Mouse (Mus musculus) adrenal gland, postnatal 14 days (tissue): ENCODE data around the gene Cttnbp2nl. TPM values are rescaled to one million over a fixed set of nuclear protein-coding genes. Genes with fewer than 3 reads are reported as not detected.

Source experiments
- DNase-seq: peaks from one replicate; pipeline ENCODE4 v3.0.0; 2021; ENCODE audit warnings: mixed read lengths
- total RNA-seq: library from RNA; stranded (reverse); gene quantifications from 2 replicates; pipeline ENCODE4 v1.2.3, GENCODE M21; 2021

Gene Cttnbp2nl
- total RNA-seq, 1 experiment from 2014 or later, result 22.9 TPM

DNA sequence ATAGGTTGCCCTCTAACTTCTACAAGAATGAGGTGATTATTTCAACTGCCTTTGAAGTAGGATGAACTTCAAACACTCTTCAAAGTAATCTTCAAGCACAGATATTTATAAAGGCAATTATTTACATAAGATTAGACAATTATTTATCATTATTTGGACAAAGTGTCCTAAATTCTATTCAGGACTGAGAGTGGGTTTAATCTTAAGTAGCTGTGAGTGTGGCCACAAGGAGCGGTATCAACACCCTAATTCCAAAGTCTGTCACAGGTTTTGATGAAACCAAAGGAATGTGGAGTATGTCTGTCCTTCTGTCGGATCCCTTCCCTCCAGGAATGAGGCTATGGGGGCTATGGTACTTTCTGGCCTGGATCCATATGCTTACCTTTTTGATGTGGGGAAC is 38.0 kb downstream of the Cttnbp2nl start:
- no peak for DNase-seq

DNA sequence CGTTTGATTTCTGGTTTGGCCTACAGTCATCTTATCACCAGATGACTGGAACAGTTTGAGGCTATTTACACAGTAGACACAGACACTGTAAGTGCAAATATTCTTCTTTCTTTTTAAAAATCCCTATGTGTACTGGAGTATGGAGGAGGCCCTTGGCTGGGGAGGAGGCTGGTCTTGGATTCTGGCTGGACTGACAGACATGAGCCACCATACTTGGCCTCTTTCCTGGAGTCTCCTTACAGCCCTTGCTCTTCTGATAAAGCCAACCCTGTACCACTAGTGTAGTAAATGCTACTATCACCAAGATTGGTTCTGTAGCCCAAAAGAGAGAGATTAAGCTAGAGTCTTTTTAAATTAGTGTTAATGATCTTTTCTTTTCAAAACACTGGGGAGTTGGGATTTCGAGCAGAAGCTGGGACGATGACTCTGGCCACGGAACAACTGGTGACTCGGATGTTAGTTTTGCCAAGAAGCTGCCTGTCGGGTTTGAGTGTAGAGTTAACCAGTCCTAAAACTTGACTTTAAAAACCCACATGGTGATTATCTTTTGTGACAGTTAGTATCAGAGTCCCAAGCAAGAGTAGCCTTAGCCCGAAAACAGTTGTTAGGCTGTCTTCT is 40.1 kb downstream of the Cttnbp2nl start:
- no peak for DNase-seq

DNA sequence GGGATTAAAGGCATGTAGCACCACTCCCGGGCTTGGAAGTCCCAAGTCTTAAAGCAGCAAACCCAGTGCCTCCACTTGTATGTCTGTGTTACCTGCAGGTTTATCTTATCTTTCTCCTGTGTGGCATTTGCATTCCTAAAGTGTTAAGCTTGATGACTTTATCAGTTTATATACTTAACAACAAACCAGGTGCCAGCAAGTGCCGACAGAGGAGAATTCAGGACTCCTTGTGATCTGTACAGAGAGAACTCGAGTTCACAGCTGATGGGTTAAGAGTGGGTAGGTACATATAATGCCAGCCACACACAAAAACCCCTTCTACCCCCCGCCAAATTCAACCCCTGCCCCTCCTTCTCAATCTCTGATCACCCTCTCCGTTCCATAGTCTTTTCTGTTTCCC is 41.1 kb downstream of the Cttnbp2nl start:
- no peak for DNase-seq

DNA sequence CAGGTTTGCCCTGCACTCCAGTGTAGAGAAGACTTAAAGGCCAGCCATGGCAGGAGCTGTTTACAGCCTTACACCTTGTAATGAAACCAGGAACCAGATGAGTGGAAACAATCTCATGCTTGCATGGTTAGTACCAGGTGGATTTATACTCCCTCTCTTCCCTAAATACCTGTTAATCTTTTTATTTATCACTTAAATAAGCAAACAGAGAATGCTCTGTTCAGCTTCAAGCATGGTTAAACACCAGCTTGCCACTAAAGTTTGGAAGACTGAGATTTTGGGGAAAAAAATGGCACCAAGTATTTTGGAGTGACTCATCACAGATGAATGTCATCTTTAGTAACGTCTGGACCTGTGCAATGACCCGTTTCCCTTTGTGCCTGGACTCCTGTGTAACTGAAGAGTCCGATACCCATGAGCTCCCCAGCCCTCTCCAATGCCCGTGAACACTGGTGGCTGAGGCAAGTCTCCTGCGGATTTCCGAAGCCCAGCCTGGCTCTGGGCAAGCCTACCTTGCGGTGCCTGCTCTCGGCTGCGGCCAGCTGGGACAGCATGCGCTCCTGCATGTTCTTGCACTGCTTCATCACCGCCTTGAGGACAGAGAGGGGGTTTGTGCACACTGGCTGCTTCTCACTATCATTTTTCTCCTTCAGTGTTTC is 42.1 kb downstream of the Cttnbp2nl start:
- DNase-seq, result no peak

DNA sequence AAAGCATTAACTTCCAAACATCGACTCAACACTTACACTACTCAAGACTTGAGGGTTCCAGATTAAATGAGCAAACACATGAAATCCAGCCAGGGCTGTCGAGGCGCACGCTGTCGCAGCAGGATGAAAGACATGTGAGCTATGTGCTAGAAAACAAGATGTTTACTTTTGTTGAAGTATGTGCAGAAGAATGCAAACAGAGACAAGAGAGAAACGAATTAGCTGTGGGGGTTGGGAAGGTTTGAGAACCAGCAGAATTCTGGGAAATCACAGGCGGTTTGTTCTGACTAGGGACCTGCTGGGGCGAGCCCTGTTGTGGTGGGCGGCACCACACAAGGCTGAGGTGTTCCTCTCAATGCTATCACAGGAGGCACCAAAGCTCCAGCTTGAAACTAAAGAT is 44.9 kb downstream of the Cttnbp2nl start:
- no peak for DNase-seq

DNA sequence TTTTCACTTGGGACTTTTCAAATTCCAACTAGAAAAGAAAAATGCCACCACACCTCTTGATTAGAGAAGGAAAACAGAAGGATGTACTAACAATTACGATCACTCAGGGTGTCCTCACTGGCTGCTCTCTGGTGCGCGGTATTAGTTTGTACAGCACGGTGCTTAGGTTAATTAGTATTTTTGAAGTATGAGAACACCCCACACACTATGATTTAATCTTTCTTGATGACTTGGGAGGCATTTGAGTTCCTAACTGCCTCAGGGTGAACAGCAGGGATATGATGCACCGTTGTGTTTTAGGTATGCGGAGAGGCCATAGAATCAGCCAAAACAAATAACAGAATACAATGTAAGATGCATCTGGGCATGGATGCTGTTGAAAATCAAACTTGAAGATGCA is 46.8 kb downstream of the Cttnbp2nl start:
- no peak for DNase-seq

DNA sequence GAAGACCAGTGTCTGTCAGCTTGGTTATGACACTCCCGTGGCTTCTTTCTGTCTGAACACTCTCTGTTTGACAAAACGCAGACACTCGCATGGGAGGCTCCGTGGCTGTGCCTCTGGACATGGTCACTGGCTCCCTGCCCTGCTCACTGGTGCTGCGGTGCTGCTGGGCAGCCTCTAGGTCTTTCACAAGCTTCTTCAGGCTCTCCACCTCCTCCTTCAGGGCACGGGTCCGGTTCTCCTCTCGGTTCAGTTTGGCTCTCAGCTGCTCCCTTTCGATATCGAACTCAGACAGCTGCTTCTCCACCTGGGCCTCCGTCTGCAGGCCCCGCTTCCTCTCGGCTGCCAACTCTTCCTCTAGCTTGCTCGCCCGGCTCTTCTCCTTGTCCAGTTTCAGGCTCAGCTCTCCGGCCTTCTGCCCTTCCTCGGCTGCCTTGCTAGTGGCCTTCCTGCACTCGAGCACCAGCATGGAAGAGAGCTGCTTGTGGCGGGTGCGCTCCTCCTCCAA is 47.3 kb downstream of the Cttnbp2nl start:
- no peak for DNase-seq

DNA sequence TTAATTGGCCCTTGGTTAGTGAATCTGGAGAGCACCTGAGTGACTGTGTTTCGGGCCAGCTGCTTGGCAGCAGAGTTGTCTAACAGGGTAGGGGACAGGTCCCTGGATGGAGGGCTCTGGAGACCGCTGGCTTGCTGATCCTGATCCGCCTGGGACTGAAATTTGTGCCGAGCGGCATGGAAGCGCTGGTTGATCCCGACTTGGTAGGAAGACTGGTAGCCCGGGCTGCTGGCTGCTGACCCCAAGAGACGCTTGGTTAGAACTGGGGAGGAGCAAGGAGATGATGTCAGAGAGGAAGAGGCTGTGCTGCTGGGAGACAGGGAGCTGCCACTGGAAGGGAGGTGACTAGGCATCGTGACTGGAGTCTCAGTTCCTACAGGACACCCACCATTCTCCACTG is 47.9 kb downstream of the Cttnbp2nl start:
- no peak for DNase-seq

DNA sequence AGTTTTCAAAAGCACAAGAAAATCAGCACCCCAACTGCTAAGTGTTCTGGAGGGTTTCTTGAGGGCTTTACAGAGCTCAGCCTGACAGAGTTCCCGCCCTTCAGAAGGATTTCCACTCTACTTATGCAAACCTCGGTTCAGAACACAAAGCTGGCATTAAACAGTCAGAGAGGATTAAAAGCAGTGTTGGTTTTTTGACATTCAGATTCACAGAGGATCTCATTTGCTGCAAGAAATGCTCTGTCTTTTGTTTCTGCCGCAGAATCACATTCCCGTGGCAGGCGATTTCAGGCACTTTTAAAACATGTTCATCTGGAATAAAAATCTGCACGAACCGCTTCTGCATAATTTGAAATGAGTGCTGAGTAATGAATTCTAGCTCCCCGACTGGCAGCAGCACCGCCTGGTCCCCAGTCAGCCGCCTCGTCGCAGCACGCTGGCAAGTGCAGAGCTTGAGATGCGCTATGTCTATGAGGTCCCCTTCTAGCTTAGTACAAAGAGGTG is 48.9 kb downstream of the Cttnbp2nl start:
- no peak for DNase-seq

DNA sequence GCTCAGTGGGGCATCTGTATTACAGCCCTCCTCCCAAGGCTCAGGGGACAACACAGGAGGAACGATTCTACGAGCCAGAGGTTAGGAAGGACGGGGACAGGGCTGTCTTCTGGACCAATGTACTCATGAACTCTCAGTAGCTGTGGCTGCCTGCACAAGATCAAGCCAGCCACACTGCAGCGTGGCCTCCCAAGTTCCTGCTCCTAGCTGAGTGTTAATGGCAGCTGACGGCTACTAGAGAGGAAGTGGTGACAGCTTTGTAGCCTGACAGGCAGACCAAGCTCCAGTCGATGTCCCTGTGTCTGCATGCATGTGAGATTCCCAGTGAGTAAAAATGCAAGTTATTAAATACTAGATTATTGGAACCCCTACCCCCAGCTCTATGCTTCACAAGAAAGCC is 51.6 kb downstream of the Cttnbp2nl start:
- DNase-seq, result no peak

DNA sequence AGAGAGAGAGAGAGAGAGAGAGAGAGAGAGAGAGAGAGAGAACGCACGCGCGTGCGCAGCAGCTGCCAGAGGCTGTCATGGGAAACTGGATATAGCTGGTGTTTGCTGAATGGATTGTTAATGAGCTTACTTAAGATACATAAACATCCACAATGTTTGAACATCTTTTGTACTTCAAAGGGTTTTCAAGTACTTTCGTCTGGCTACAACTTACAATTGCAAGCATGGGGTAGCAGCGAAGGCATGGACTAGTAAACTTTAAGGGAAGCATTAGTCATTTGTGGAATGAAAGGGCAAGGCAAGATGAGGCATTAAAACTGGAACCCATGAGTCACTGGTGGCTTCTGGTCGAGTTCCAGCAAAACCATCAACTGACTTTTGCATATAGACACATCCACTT is 52.4 kb downstream of the Cttnbp2nl start:
- peak; percentile 64 for DNase-seq

DNA sequence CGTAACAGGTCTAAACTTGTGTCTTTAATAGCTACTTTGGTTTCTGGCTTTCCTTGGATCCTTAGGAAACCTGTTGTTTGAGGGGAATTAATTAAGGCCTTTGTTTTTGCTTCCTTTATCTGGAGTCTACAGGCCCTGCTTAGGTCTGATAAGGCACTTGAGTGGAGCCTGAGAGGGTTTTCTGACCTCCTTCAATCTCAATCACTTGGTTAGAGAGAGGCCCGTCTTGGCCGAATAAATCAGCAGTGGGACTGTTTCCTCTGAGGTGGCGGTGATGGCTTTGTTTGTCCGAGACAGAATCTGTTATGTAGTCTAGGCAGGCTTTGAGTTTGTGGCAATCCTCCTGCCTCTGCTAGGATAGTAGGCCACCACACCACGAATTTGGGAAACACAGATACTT is 55.4 kb downstream of the Cttnbp2nl start:
- DNase-seq, result no peak

DNA sequence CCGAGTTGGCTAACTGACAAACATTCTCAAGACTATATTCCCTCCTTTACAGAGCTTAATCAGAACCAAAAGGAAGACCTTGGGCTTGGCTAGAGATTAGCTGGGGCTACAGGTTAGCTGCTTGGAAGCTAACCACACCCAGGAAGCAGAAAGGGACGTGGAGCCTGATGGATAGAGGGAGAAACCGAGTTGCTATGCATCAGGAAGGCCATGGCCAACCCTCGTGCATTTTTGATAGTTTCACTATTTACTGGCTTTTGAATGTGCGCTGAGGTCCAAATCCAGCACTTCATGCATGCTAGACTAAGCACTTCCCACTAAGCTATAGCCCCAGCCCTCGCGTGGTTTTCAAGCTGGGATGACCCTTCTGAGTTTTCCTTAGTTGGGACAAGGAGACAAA is 57.2 kb downstream of the Cttnbp2nl start:
- no peak for DNase-seq

DNA sequence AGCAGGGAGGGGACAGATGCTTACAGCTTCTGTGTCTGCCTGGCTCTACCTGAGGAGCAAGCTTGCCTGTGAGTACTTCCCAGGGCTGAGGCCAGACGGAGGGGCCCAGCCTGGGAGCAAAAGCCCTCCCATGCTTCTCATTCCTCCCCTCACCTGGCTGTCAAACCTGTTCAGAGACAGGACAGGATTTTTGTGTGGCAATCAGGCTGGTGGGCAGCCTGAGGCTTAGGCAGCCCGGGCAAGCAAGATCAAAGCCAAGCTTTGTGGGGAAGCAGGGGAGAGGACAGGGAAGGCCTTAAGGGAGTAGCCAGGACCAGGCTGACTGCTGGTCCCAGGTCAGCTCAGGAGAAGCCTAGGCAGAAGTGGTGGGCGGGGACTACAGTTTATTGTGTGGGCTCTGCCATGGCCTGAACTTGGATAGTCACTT is 58.5 kb downstream of the Cttnbp2nl start:
- DNase-seq, result no peak

DNA sequence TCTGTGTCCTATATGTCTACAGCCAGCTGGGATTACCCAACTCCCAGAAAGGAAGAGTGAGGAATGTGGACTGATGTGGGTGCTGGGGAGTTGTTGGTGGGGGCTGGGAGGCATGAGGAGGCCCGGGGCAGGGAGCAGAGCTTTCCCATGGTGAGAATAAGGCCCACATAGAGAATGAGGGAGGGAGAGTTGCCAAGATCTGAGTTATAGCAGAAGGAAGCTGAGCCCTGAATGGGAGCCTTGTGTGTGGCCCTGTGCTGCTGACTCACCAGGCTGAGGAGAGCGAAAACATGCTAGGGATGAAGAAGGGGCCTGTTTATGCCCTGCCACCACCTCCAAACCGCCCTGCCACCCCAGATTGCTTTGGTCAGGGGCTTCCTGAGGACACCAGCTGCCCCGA is 59.1 kb downstream of the Cttnbp2nl start:
- DNase-seq, result peak; percentile 61

DNA sequence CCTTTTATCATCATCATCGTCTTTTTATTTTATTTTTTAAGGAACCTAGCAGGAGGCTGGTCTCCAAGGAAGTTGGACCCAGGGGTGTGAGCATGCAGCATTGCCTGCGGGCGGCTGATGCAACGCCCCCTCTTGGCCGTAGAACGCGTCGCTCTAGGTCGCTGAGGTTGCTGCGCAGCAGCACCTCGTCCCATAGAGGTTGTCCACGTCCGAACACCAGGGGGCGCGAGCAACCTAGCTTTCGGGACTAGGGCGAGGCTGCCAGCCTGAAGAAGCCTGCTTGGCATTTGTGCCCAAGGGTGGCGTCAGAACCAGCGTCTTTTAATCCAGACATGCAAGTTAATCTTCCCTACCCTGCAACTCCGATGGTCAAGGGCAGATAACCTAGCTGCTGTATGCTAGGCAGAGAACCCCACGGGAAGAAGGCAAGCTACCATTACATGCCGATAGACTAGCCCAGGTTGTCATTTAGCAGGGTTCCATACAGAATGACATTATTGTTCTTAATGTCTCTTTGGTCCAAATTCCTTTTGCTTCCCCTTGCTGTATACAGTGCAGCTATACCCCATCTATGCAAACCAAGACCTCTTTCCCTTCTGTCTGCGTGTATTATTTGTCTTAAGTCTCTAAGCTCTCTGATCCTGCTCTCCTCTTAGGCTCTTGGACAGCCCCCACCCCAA is 60.1 kb downstream of the Cttnbp2nl start:
- peak; percentile 97 for DNase-seq

DNA sequence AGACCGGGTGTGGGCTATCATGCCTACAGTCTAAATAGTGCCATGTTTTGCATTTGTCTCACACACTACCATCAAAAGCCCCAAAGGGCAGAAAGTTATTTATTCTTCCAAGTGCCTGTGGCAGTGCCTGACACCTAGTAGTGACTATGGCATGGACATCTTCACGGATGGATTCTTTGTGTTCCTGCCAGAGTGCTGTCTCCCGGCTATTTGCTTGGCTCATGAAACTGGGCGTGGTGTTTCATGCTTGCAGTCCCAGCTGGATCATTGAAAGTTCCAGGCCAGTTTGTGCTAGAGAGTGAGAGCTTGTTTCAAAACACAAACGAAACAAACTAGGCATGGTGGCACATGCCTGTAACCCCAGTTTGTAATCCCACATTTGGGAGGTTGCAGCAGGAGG is 61.2 kb downstream of the Cttnbp2nl start:
- no peak for DNase-seq

DNA sequence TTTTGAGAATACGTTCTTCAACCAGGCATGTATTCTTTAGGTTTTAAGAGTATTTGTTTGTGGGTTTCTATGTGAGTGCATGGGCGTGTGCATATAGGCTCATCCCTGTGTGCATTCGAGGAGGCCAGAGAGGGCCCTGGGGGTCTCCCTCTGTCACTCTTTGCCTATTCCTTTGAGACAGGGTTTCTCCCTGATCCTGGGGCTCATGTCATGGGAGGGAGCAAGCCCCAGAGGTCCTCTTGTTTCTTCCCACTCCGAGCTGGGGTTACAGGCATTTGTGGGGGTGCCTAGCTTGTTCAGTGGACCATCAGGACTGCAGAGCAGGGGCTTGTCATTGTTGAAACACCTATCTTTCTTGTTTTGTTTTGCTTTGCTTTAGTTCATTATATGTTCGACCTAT is 65.1 kb downstream of the Cttnbp2nl start:
- no peak for DNase-seq

DNA sequence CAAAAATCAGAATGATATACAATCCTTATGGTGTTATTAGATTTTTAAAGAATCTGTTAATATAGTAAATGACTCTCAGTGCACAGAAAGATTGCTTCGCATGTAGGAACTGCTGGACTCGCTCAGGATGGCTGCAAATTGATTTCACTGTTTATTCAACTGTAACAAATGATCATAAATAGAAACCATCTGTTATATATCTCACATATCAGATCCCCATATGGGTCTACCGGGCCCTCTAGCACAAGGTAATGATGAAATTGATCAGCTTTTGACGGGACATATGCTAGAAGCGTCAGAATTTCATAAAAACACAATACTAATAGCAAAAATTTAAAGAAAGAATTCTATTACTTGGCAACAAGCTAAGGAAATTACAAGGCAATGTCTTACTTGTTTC is 73.2 kb downstream of the Cttnbp2nl start:
- no peak for DNase-seq

DNA sequence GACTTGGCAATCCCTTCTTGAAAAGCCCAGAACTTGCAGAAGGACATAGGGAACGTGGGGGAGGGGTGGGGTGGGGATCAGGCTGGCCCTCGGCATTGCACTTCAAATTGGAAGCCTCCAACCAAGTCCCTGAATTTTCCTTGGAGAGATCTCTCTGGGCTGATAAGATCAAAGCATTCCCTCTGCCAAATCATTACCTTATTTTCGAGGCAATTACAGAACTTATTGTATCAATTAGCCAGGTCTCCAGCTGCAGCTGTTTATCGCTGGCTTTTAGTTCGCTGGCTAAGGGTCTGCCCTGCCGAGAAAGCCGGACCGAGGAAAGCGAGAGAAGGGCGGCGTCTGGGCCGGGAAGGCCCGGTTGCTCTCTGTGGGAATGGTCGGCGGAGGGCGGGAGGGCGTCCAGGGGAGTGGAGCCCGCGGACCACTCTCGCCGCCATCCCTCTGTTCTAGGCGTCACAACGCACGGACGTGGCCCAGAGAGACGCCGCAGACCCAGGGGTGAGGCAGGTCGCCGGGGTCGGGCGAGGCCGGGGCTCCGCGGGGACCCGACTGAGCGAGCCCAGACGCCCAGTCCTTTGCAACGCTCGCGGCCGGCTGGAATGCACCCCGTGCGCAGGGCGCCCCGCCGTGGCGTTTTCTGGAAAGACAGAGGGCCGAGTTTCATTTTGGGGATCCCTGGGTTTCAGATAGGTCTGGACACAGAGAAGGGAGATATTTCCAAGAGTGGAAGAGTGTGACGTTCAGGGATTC is 85.2 kb downstream of the Cttnbp2nl start:
- DNase-seq, result peak; percentile 95

DNA sequence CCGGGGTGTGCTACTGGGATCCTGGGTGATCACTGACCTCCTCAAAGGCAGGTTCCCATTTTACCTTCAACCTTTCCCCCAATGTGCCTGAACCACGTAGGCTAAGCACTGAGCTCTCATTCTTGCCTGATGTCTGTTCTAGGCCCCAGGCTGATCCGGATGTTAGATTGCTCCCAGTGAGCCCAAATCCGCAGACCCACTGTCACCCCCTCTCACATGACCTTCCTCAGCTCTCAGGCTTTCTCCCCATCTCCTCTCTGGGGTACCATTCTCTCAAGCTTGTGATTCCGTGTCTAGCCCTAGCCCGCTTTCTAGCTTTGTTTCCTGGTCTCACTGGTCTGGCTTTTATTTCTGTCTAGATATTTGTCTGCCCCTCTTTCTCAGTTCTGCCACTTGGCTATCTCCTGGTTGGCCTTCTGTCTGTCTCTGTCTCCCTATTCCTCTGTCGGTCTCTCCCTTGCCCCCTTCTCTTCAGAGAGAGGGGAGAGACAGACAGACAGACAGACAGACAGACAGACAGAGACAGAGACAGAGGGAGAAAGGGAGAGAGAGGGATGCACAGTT is 86.9 kb downstream of the Cttnbp2nl start:
- no peak for DNase-seq
